Mouse (Mus musculus) mouse embryonic stem cell (cell line): ENCODE measurements around the gene Acox2.

ENCODE experiments used
- in situ Hi-C, 2 experiments: fragments of 300-500 bp; cut with MboI; formaldehyde crosslinking; loops; 1 replicate in 1 of 2; 3 replicates in 1 of 2; pipeline ENCODE4 v1.14.3; 2019 to 2020; ENCODE audit warnings: low sequenced_read_pairs in 2 of 2, low pct_unique_long_range_greater_than_20kb in 1 of 2, mixed read lengths in 1 of 2; ENCODE audit not compliant: unreplicated experiment in 1 of 2

Gene Acox2

GRCm38 (mm10) chr14:8255076-8255729 lies 4.0 kb downstream of the Acox2 start:
- in situ Hi-C loops = no loop called here

GRCm38 (mm10) chr14:8251330-8251885 lies 7.7 kb downstream of the Acox2 start:
- in situ Hi-C loops = no loop called here

- in situ Hi-C loops = no loop called here
Observed at GRCm38 (mm10) chr14:8250141-8250871, 8.8 kb downstream of the Acox2 start.

GRCm38 (mm10) chr14:8249206-8249605 lies 9.9 kb downstream of the Acox2 start:
- in situ Hi-C loops = no loop called here

- in situ Hi-C loops = no loop called here
Observed at GRCm38 (mm10) chr14:8246878-8247277, 12.3 kb downstream of the Acox2 start.

- in situ Hi-C loops = no loop called here
Observed at GRCm38 (mm10) chr14:8244211-8244611, 14.9 kb downstream of the Acox2 start.

GRCm38 (mm10) chr14:8243136-8243888 lies 15.8 kb downstream of the Acox2 start:
- in situ Hi-C loops = no loop called here

- in situ Hi-C loops = no loop called here
Observed at GRCm38 (mm10) chr14:8242388-8242920, 16.7 kb downstream of the Acox2 start.

GRCm38 (mm10) chr14:8241816-8242215 lies 17.3 kb downstream of the Acox2 start:
- in situ Hi-C loops = no loop called here

- in situ Hi-C loops = no loop called here
Observed at GRCm38 (mm10) chr14:8233252-8233651, 25.9 kb downstream of the Acox2 start.

- in situ Hi-C loops = no loop called here
Observed at GRCm38 (mm10) chr14:8232155-8232910, 26.8 kb downstream of the Acox2 start.

- in situ Hi-C loops = no loop called here
Observed at GRCm38 (mm10) chr14:8229367-8230019, 29.7 kb downstream of the Acox2 start.

GRCm38 (mm10) chr14:8224805-8225204 lies 34.3 kb downstream of the Acox2 start:
- in situ Hi-C loops = no loop called here

GRCm38 (mm10) chr14:8223506-8224293 lies 35.5 kb downstream of the Acox2 start:
- in situ Hi-C loops = no loop called here

GRCm38 (mm10) chr14:8222561-8222960 lies 36.6 kb downstream of the Acox2 start:
- in situ Hi-C loops = no loop called here

- in situ Hi-C loops = no loop called here
Observed at GRCm38 (mm10) chr14:8220912-8221311, 38.2 kb downstream of the Acox2 start.

- in situ Hi-C loops = no loop called here
Observed at GRCm38 (mm10) chr14:8220306-8220705, 38.8 kb downstream of the Acox2 start.
